Mouse (Mus musculus) left cerebral cortex, postnatal 36 days (tissue): ENCODE measurements at regions not wholly inside any gene's neighbourhood (a gene's known extent, or its start where the extent isn't known, plus 50 kb on each side); places are given as distances from the start of the nearest gene placed in this dataset.

Source experiments
- DNase-seq, 2 experiments: peaks; one replicate each; pipeline ENCODE4 v3.0.0; 2021 to 2022; ENCODE audit warnings: low spot score in 2 of 2, mixed read lengths in 1 of 2
- intact Hi-C: fragments of 180-260 bp; cut with DNase I; formaldehyde crosslinking; loops from one replicate; pipeline ENCODE4 v1.15.1; 2025

GRCm38 (mm10) chr13:29027146-29027545 lies 73.6 kb upstream of the Sox4 start:
- DNase-seq: no peak
- intact Hi-C loops: no loop called here

- intact Hi-C loops: no loop called here
- peak; percentile 13 to 15 for DNase-seq
Measured at GRCm38 (mm10) chr13:29023486-29023885, 70.0 kb upstream of the Sox4 start.

GRCm38 (mm10) chr13:29019839-29020238 lies 66.3 kb upstream of the Sox4 start:
- intact Hi-C loops: loop anchor here (10.0 kb wide), 1 partner anchor 605 kb away; no protein-coding TSS in a partner anchor

GRCm38 (mm10) chr13:29016145-29016651 lies 62.7 kb upstream of the Sox4 start:
- intact Hi-C loops: loop anchor here (1.0 to 10.0 kb wide), 2 partner anchors 58 to 601 kb away; no protein-coding TSS in a partner anchor
- DNase-seq: peak; percentile 55 to 68

More at GRCm38 (mm10) chr13:29019839-29020238, 66.3 kb upstream of the Sox4 start:
- DNase-seq: no peak

GRCm38 (mm10) chr13:29015605-29015994 lies 62.1 kb upstream of the Sox4 start:
- peak; percentile 15 to 26 for DNase-seq
- intact Hi-C loops: loop anchor here (10.0 kb wide), 1 partner anchor 601 kb away; no protein-coding TSS in a partner anchor

- peak; percentile 13 to 17 for DNase-seq
- intact Hi-C loops: loop anchor here (10.0 kb wide), 1 partner anchor 600 kb away; no protein-coding TSS in a partner anchor
Measured at GRCm38 (mm10) chr13:29014827-29015604, 61.5 kb upstream of the Sox4 start.

GRCm38 (mm10) chr13:29014066-29014826 lies 60.7 kb upstream of the Sox4 start:
- DNase-seq: peak; percentile 36 to 50
- intact Hi-C loops: loop anchor here (10.0 kb wide), 1 partner anchor 599 kb away; no protein-coding TSS in a partner anchor

- no peak for DNase-seq
Measured at GRCm38 (mm10) chr13:29006467-29006866, 53.0 kb upstream of the Sox4 start.

More at GRCm38 (mm10) chr13:29006467-29006866, 53.0 kb upstream of the Sox4 start:
- intact Hi-C loops: no loop called here
